Mouse (Mus musculus) hindbrain, postnatal 0 days (tissue): ENCODE results near the gene Capn15. TPM values are rescaled to one million over a fixed set of nuclear protein-coding genes. Genes with fewer than 3 reads are reported as not detected.
A peak's percentile ranks its signal among the peaks of the same experiment; 100 is the strongest.

Source experiments
- ATAC-seq: fragments of 200-750 bp; cut with Nextera tagmentation; 2 replicates; pipeline ENCODE4 v1.8.0; 2017; ENCODE audit warnings: mild to moderate bottlenecking, moderate TSS enrichment, moderate library complexity
- DNase-seq: peaks from one replicate; pipeline ENCODE4 v3.0.0-alpha.2; 2015; ENCODE audit warnings: low spot score
- H3K27ac ChIP-seq: fragments of 300-500 bp; sonication (generic); 2 replicates; pipeline ENCODE4 v1.5.1; 2014; ENCODE audit warnings: mild to moderate bottlenecking
- H3K27me3 ChIP-seq: fragments of 300-500 bp; sonication (generic); 2 replicates; pipeline ENCODE4 v1.6.1; 2014; ENCODE audit warnings: low read length, mixed read lengths; ENCODE audit not compliant: insufficient read depth
- H3K36me3 ChIP-seq: fragments of 300-500 bp; sonication (generic); 2 replicates; pipeline ENCODE4 v1.6.1; 2014; ENCODE audit warnings: low read length, mixed read lengths; ENCODE audit not compliant: insufficient read depth
- H3K4me1 ChIP-seq: fragments of 300-500 bp; sonication (generic); 2 replicates; pipeline ENCODE4 v1.6.1; 2014; ENCODE audit warnings: antibody characterized with exemption, low read length, mixed read lengths; ENCODE audit not compliant: insufficient read depth
- H3K4me2 ChIP-seq: fragments of 300-500 bp; sonication (generic); 2 replicates; pipeline ENCODE4 v1.6.1; 2014; ENCODE audit warnings: low read depth, mild to moderate bottlenecking, low read length, moderate library complexity, mixed read lengths
- H3K4me3 ChIP-seq: fragments of 300-500 bp; sonication (generic); 2 replicates; pipeline ENCODE4 v1.5.1; 2014; ENCODE audit warnings: low read length
- H3K9ac ChIP-seq: fragments of 300-500 bp; sonication (generic); replicated peaks from 2 replicates; pipeline ENCODE4 v1.6.1; 2014; ENCODE audit warnings: mild to moderate bottlenecking, low read length, moderate library complexity, mixed read lengths
- H3K9me3 ChIP-seq: fragments of 300-500 bp; sonication (generic); 2 replicates; pipeline ENCODE4 v1.6.1; 2016; ENCODE audit warnings: low read length, mixed read lengths
- CTCF ChIP-seq: IDR thresholded peaks from 2 replicates; pipeline ENCODE4 v1.5.1; 2016; ENCODE audit warnings: antibody characterized with exemption, control low read depth, low read depth
- WGBS: fragments of 180-500 bp; shearing (Covaris S2); extraction: QIAGEN DNeasy Blood & Tissue Kit; methylation state at CpG from one replicate; pipeline ENCODE4 v1.1.7; 2014; 5-methylcytosine and 5-hydroxymethylcytosine counted together
- polyA plus RNA-seq: library from polyadenylated mRNA; unstranded; fragments of >200 nt; fragmentation: Nextera tagmentation; extraction: Ambion mirVana; gene quantifications from 2 replicates; pipeline ENCODE4 v1.2.1, GENCODE M21; 2015
- total RNA-seq: library from RNA; depleted of rRNA; stranded (reverse); fragments of >200 nt; gene quantifications from 2 replicates; pipeline ENCODE4 v1.2.3, GENCODE M21; 2014

Gene Capn15
- total and polyA plus RNA-seq, 2 experiments from 2014 or later: 19.0 to 41.4 TPM

DNA sequence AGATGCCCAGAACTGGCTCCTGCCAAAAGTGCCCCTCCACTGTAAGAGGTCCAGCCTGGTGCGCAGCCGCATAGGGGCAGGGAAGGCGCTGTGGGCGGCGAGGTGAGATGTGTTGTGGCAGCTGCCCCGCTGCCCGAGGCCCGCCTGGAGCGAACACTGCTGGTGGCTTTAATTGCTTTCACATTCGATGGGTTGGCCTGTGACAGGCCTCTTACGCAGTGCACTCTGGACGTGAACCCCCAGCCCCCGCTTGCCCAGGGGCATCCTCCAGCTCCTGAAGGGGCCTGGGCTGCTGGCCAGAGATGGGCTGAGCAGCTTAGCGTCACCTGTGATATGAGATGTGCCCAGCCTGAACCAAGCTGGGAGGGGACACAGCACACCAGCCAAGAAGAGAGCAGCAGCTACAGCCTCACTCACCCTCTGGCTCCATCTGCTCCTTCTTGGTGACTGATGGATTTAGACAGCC, 28.0 kb downstream of the Capn15 start:
- H3K9me3 ChIP-seq: no peaks in the 10 kb centered on the region
- no peaks in the 10 kb centered on the region for H3K36me3 ChIP-seq
- no peak overlapping the region for H3K4me2 ChIP-seq
- H3K27me3 ChIP-seq: no peaks in the 10 kb centered on the region
- WGBS: 51% methylated on average over 14 of the region's 14 CpGs
- no peak overlapping the region for H3K9ac ChIP-seq
- peaks cover 7% of the 10 kb centered on the region; the same call in 1 of the 2 replicates for H3K4me1 ChIP-seq
- DNase-seq: peak; percentile 72
- peak overlapping the region; percentile 60; the same call in 1 of the 2 replicates for H3K27ac ChIP-seq
- TF ChIP-seq CTCF: no peak
- no peak overlapping the region for H3K4me3 ChIP-seq
- peak; percentile 59 for ATAC-seq

DNA sequence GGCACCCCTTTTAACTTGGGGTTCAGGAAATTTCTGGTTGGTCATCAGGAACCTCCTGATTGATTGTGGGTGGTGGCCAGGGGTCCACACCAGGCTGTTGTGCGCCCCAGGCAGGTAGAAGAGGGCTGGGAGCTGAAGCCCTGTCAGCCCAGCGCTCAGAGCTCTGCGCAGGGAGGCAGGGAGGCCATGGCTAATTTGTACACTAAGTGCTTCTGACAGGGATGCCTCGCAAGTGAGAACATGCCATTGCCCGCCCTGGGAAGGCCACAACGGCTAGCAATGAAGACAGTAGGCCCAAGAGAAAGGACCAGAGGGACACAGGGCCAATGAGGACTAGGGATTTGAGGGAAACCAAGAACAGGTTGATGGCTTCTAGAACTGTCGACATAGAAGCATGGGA, 29.0 kb downstream of the Capn15 start:
- no peak overlapping the region for H3K9ac ChIP-seq
- TF ChIP-seq CTCF: no peak
- 64% methylated on average over 7 of the region's 7 CpGs for WGBS

GRCm38 (mm10) chr17:25956201-25956600, 29.4 kb downstream of the Capn15 start:
- Histone ChIP-seq H3K36me3 (no peaks in the 10 kb centered on the region), H3K4me1 (peaks cover 7% of the 10 kb centered on the region; the same call in 1 of the 2 replicates), H3K9ac (no peak overlapping the region), H3K27ac (peak overlapping the region; percentile 60), H3K4me2 (no peak overlapping the region), H3K4me3 (no peak overlapping the region), H3K9me3 (no peaks in the 10 kb centered on the region), H3K27me3 (peaks cover 7% of the 10 kb centered on the region; the same call in 1 of the 2 replicates)
- ATAC-seq (0 out of 2 replicates have a peak, but pooled peaks have one; percentile 25), DNase-seq (peak; percentile 65)
- TF ChIP-seq CTCF: no peak
- WGBS: 37% methylated on average over 7 of the region's 7 CpGs

More for the DNA sequence above, 29.0 kb downstream of the Capn15 start:
- no peak overlapping the region for H3K4me3 ChIP-seq
- H3K4me1 ChIP-seq: peaks cover 7% of the 10 kb centered on the region; the same call in 1 of the 2 replicates
- DNase-seq: peak; percentile 57
- no peak for ATAC-seq
- H3K36me3 ChIP-seq: no peaks in the 10 kb centered on the region
- no peak overlapping the region for H3K4me2 ChIP-seq
- H3K27ac ChIP-seq: peak overlapping the region; percentile 60
- peaks cover 7% of the 10 kb centered on the region; the same call in 1 of the 2 replicates for H3K27me3 ChIP-seq
- H3K9me3 ChIP-seq: no peaks in the 10 kb centered on the region

- DNase-seq (no peak), ATAC-seq (no peak)
- no peak overlapping the region for H3K4me3 ChIP-seq
- no peaks in the 10 kb centered on the region for H3K36me3 ChIP-seq
- no peak for TF ChIP-seq CTCF
- no peak overlapping the region for H3K4me2 ChIP-seq
- 60% methylated on average over 3 of the region's 3 CpGs for WGBS
- H3K4me1 ChIP-seq: peaks cover 7% of the 10 kb centered on the region; the same call in 1 of the 2 replicates
- no peak overlapping the region for H3K9ac ChIP-seq
- no peak overlapping the region for H3K27ac ChIP-seq
- no peaks in the 10 kb centered on the region for H3K9me3 ChIP-seq
- H3K27me3 ChIP-seq: peaks cover 7% of the 10 kb centered on the region; the same call in 1 of the 2 replicates
These were observed 29.9 kb downstream of the Capn15 start for GRCm38 (mm10) chr17:25955736-25956135.

GRCm38 (mm10) chr17:25954671-25955070, 30.9 kb downstream of the Capn15 start:
- Histone ChIP-seq H3K4me3 (no peak overlapping the region), H3K36me3 (no peaks in the 10 kb centered on the region), H3K9me3 (no peaks in the 10 kb centered on the region), H3K9ac (no peak overlapping the region), H3K4me2 (no peak overlapping the region), H3K27ac (no peak overlapping the region), H3K4me1 (peaks cover 7% of the 10 kb centered on the region; the same call in 1 of the 2 replicates), H3K27me3 (peaks cover 7% of the 10 kb centered on the region; the same call in 1 of the 2 replicates)
- DNase-seq: no peak
- TF ChIP-seq CTCF: no peak
- ATAC-seq: no peak
- WGBS: 84% methylated on average over 2 of the region's 2 CpGs

- Histone ChIP-seq H3K27me3 (peaks cover 7% of the 10 kb centered on the region; the same call in 1 of the 2 replicates), H3K4me2 (no peak overlapping the region), H3K36me3 (no peaks in the 10 kb centered on the region), H3K4me3 (no peak overlapping the region), H3K27ac (0 out of 2 replicates have a peak overlapping the region, but pooled peaks have one; percentile 20), H3K9me3 (no peaks in the 10 kb centered on the region), H3K4me1 (peaks cover 7% of the 10 kb centered on the region; the same call in 1 of the 2 replicates), H3K9ac (no peak overlapping the region)
- no peak for TF ChIP-seq CTCF
- WGBS: 67% methylated on average over 5 of the region's 5 CpGs
- DNase-seq (peak; percentile 22), ATAC-seq (no peak)
These were observed 32.4 kb downstream of the Capn15 start for GRCm38 (mm10) chr17:25953161-25953560.
